Mouse (Mus musculus) skeletal muscle tissue, postnatal 0 days (tissue): ENCODE results near the gene Zfp668. TPM values are rescaled to one million over a fixed set of nuclear protein-coding genes. Genes with fewer than 3 reads are reported as not detected.

Experiments
- polyA plus RNA-seq: library from polyadenylated mRNA; unstranded; fragments of >200 nt; fragmentation: Nextera tagmentation; extraction: Ambion mirVana; gene quantifications from 2 replicates; pipeline ENCODE4 v1.2.1, GENCODE M21; 2015

Zfp668 gene
- polyA plus RNA-seq, result 7.1 and 7.3 TPM in 2 replicates

GRCm38 (mm10) chr7:127876467-127877348 is at the start of gene Zfp668:
Zfp668 (minus strand) TSS chr7:127876828.

GRCm38 (mm10) chr7:127912190-127912871 is 35.7 kb upstream of the Zfp668 start, which contains the start of gene Kat8:
Kat8 (plus strand) TSS chr7:127912516.

GRCm38 (mm10) chr7:127903971-127904796 is 27.6 kb upstream of the Zfp668 start, which contains the start of gene Bckdk:
Bckdk (plus strand) TSS chr7:127904082.

GRCm38 (mm10) chr7:127895442-127895841 is 18.8 kb upstream of the Zfp668 start, which contains the start of the genes Gm21974 and Vkorc1:
Gm21974 (minus strand) TSS chr7:127895454.
Vkorc1 (minus strand) TSS chr7:127895617.

GRCm38 (mm10) chr7:127890798-127891197 is 14.2 kb upstream of the Zfp668 start, which contains the start of gene Prss53:
Prss53 (minus strand) TSS chr7:127890970.

GRCm38 (mm10) chr7:127876041-127876466 is 574 bp downstream of the Zfp668 start, which contains the start of gene Zfp646:
Zfp646 (plus strand) TSS chr7:127876221.

GRCm38 (mm10) chr7:127824176-127824871 is 52.3 kb downstream of the Zfp668 start, which contains the start of the genes Stx4a and Stx1b:
Stx4a (plus strand) TSS chr7:127824294.
Stx1b (minus strand) TSS chr7:127824549.

Other genes starting within 250 kb of the Zfp668 start
- gene Bcl7c, start 167.9 kb downstream of the Zfp668 start, polyA plus RNA-seq, result 60.6 and 71.5 TPM in 2 replicates
- 6.8 and 6.9 TPM in 2 replicates for gene Ctf1, start 164.1 kb downstream of the Zfp668 start, polyA plus RNA-seq
- 0.08 TPM in 1 of 2 replicates, not detected in the other for gene Ctf2, start 144.7 kb downstream of the Zfp668 start, polyA plus RNA-seq
- 0.54 and 0.74 TPM in 2 replicates for gene Fbxl19, start 132.3 kb downstream of the Zfp668 start, polyA plus RNA-seq
- gene Orai3, start 107.0 kb downstream of the Zfp668 start, polyA plus RNA-seq, result 12.2 and 15.0 TPM in 2 replicates
- gene Setd1a, start 100.2 kb downstream of the Zfp668 start, polyA plus RNA-seq, result 10.0 and 10.7 TPM in 2 replicates
- gene Gm49388, start 91.2 kb downstream of the Zfp668 start, polyA plus RNA-seq, result not detected in 2 replicates
- gene Hsd3b7, start 76.2 kb downstream of the Zfp668 start, polyA plus RNA-seq, result 14.8 and 28.9 TPM in 2 replicates
- gene Stx4a, start 52.5 kb downstream of the Zfp668 start, polyA plus RNA-seq, result 54.6 and 62.0 TPM in 2 replicates
- 1.3 TPM in 2 replicates for gene Stx1b, start 52.3 kb downstream of the Zfp668 start, polyA plus RNA-seq
- 3.4 and 3.6 TPM in 2 replicates for gene Zfp646, start 607 bp downstream of the Zfp668 start, polyA plus RNA-seq
- 0.91 and 1.0 TPM in 2 replicates for gene Prss53, start 14.1 kb upstream of the Zfp668 start, polyA plus RNA-seq
- gene Gm21974, start 18.6 kb upstream of the Zfp668 start, polyA plus RNA-seq, result not detected in 2 replicates
- gene Vkorc1, start 18.8 kb upstream of the Zfp668 start, polyA plus RNA-seq, result 145 and 153 TPM in 2 replicates
- gene Bckdk, start 27.3 kb upstream of the Zfp668 start, polyA plus RNA-seq, result 110 and 114 TPM in 2 replicates
- 20.8 and 22.2 TPM in 2 replicates for gene Kat8, start 35.7 kb upstream of the Zfp668 start, polyA plus RNA-seq
- gene Prss8, start 53.3 kb upstream of the Zfp668 start, polyA plus RNA-seq, result 0.18 and 0.77 TPM in 2 replicates
- gene Prss36, start 69.9 kb upstream of the Zfp668 start, polyA plus RNA-seq, result 14.3 and 14.4 TPM in 2 replicates
- 165 and 191 TPM in 2 replicates for gene Fus, start 90.6 kb upstream of the Zfp668 start, polyA plus RNA-seq
- 55.0 and 60.4 TPM in 2 replicates for gene Pycard, start 117.0 kb upstream of the Zfp668 start, polyA plus RNA-seq
- gene Trim72, start 127.1 kb upstream of the Zfp668 start, polyA plus RNA-seq, result 49.1 and 51.6 TPM in 2 replicates
- gene Itgam, start 185.8 kb upstream of the Zfp668 start, polyA plus RNA-seq, result 1.7 TPM in 2 replicates
- not detected in 2 replicates for gene Gm49368, start 185.9 kb upstream of the Zfp668 start, polyA plus RNA-seq